In genomic region chr15:25844013-25844570, GRCm38 (mm10) we compare ENCODE assay signal across 8 mouse cellular contexts. TPM values are rescaled to one million over a fixed set of nuclear protein-coding genes. Genes with fewer than 3 reads are reported as not detected.
DNase-seq lines count a peak whose midpoint lies in the region; ATAC-seq and TF ChIP-seq lines count a peak whose summit lies in the region.

No protein-coding gene starts in this region.

- H3K27ac ChIP-seq in cerebellum, adult 2 months (ENCODE audit: insufficient read depth, low read length): no peak overlapping the region
- H3K27ac ChIP-seq in hindbrain, embryonic 12.5 days: no peak overlapping the region
- H3K27ac ChIP-seq in liver, embryonic 15.5 days (replicated peaks): no peak overlapping the region

- H3K4me2 ChIP-seq in hindbrain, embryonic 12.5 days (replicated peaks): peak overlapping the region; percentile 98
- H3K4me2 ChIP-seq in liver, embryonic 15.5 days: peak overlapping the region; percentile 73; the same call in 1 of the 2 replicates

- H3K9ac ChIP-seq in hindbrain, embryonic 12.5 days: no peak overlapping the region
- H3K9ac ChIP-seq in liver, embryonic 15.5 days: no peak overlapping the region

- H3K27me3 ChIP-seq in cerebellum, adult 2 months (ENCODE audit: control insufficient read depth, insufficient read depth, low read length): no peaks in the 10 kb centered on the region; the same call in 1 of the 2 replicates
- H3K27me3 ChIP-seq in hindbrain, embryonic 12.5 days: peaks cover 24% of the 10 kb centered on the region
- peaks cover 36% of the 10 kb centered on the region for H3K27me3 ChIP-seq in liver, embryonic 15.5 days

- no peaks in the 10 kb centered on the region for H3K36me3 ChIP-seq in hindbrain, embryonic 12.5 days
- no peaks in the 10 kb centered on the region for H3K36me3 ChIP-seq in liver, embryonic 15.5 days (replicated peaks)

- peak overlapping the region; percentile 79 for H3K4me3 ChIP-seq in cerebellum, adult 2 months (replicated peaks; ENCODE audit: insufficient read depth, low read depth, low read length)
- peak overlapping the region; percentile 78 for H3K4me3 ChIP-seq in hindbrain, embryonic 12.5 days
- H3K4me3 ChIP-seq in liver, embryonic 15.5 days (replicated peaks): peak overlapping the region; percentile 57; the same call in 1 of the 2 replicates

- no peak for ATAC-seq in hindbrain, embryonic 12.5 days (ENCODE audit: low FRiP score)
- ATAC-seq in liver, embryonic 15.5 days (ENCODE audit: insufficient read depth): no peak

- DNase-seq in cerebellum, adult 2 months: peak in 1 of 2 experiments; percentile 12
- DNase-seq in cerebellum, adult 11 months: no peak
- peak; percentile 35 to 44 for DNase-seq in B cell, adult 2 months
- no peak for DNase-seq in urinary bladder, postnatal 4 days (ENCODE audit: low spot score in 2 of 2)
- no peak for DNase-seq in ovary, postnatal 36 days (ENCODE audit: low spot score)
- no peak for DNase-seq in right cerebral cortex, postnatal 25 days

- TF ChIP-seq CTCF in cerebellum, adult 2 months (IDR thresholded peaks at IDR 0.05; ENCODE audit: borderline replicate concordance, insufficient read depth, low read depth, low read length): no peak

- no peaks in the 10 kb centered on the region for H3K4me1 ChIP-seq in cerebellum, adult 2 months (ENCODE audit: control insufficient read depth, insufficient read depth, low read length)
- peaks cover 10% of the 10 kb centered on the region for H3K4me1 ChIP-seq in hindbrain, embryonic 12.5 days
- H3K4me1 ChIP-seq in liver, embryonic 15.5 days (replicated peaks): no peaks in the 10 kb centered on the region; the same call in 1 of the 2 replicates

- TF ChIP-seq POLR2A in cerebellum, adult 2 months (IDR thresholded peaks at IDR 0.05; ENCODE audit: borderline replicate concordance, insufficient read depth, low read length): no peak

- 32% methylated on average over 11 of the region's 11 CpGs for WGBS in cerebellum, adult 2 months
- 18% methylated on average over 11 of the region's 11 CpGs for WGBS in hindbrain, embryonic 12.5 days
- WGBS in liver, embryonic 15.5 days (ENCODE audit: insufficient replicate concordance): 37% methylated on average over 11 of the region's 11 CpGs

- no peaks in the 10 kb centered on the region; the same call in 1 of the 2 replicates for H3K9me3 ChIP-seq in hindbrain, embryonic 12.5 days (replicated peaks)
- no peaks in the 10 kb centered on the region for H3K9me3 ChIP-seq in liver, embryonic 15.5 days (replicated peaks)

RNA-seq across cellular contexts. Expression of gene Retreg1, which starts 1.1 kb away (rescaled TPM):
- 24.8 and 26.6 TPM in 2 replicates for polyA plus RNA-seq in cerebellum, adult 2 months (2012; rRNA removed)
- 4.5 and 4.7 TPM in 2 replicates for polyA plus RNA-seq in hindbrain, embryonic 12.5 days (2016; fragmentation: Nextera tagmentation; extraction: Ambion mirVana)
- 4.7 and 5.1 TPM in 2 replicates for polyA plus RNA-seq in liver, embryonic 15.5 days (2015; fragmentation: Nextera tagmentation; extraction: Ambion mirVana)

Comparison
In these comparisons a context has a peak if more than half of its experiments do, and no peak if none do; other contexts are left out.
1. DNase-seq: peak in B cell, adult 2 months (2 of 2); none in cerebellum, adult 11 months (single experiment), urinary bladder, postnatal 4 days (0 of 2), ovary, postnatal 36 days (single experiment) and right cerebral cortex, postnatal 25 days (single experiment).
2. Peak in every context shown above with its lines, with median percentiles within 50 percentile points of each other: H3K4me3 ChIP-seq.